Mouse (Mus musculus): Measurements from ENCODE around the gene Stk38.
"Not testable (repeated sequence)": the region's sequence is repeated elsewhere in the genome, so short reads cannot be mapped to it uniquely, and the experiment has no call there.

Stk38 gene

GRCm38 (mm10) chr17:29007641-29008325 is at the start of gene Stk38:
Gene Stk38, minus strand, starts transcription at chr17:29007995.
- peak; percentile 92 to 93 for DNase-seq (ENCODE audit: low read depth in 1 of 2, low spot score in 2 of 2)

DNA sequence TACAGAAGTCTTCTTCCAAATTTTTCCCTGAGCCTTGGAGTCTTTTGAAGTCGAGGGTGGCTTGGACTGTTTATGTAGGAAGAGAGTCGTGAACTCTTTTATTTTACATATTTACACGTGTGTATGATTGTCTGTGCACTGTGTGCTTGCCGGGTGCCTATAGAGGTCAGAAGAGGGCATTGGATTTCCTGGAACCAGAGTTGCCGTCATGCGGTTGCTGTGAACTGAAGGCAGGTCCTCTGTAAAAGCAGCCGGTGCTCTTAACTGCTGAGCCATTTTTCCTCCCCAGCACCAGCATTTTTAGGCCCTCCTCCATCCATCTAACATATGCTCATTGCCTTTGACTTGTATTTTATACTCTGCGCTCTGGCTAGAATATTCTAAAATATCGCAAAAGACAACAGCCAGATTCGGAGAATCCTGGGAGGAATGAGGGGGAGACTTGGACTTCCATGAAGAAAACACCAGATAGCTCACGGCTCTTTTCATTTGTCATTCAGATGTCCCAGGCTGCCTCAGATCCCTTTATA is 49.6 kb upstream of the Stk38 start:
- DNase-seq (ENCODE audit: low read depth in 1 of 2, low spot score in 2 of 2), result no peak

DNA sequence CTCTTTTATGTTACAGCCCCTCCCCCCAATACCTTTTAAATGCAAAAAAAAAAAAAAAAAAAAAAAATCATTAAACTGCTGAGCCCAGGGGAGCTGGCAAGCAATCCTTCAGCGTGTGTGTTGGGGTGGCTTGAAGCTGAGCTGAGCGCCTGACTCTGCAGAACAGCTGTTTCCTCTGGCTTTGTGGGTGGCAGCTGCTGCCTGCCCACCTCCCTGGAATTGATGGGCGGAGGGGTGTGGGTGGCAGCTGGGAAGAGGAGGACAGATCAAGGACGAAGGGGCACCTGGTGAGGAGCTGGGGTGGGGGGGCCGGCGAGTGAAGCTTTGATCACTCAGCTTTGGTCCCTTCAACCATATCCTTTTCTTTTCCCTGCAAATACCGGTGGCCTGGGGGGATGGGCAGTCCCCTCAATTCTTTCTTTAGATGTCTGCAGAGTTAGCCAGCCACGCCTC is 48.9 kb upstream of the Stk38 start:
- no peak for DNase-seq (ENCODE audit: low read depth in 1 of 2, low spot score in 2 of 2)

DNA sequence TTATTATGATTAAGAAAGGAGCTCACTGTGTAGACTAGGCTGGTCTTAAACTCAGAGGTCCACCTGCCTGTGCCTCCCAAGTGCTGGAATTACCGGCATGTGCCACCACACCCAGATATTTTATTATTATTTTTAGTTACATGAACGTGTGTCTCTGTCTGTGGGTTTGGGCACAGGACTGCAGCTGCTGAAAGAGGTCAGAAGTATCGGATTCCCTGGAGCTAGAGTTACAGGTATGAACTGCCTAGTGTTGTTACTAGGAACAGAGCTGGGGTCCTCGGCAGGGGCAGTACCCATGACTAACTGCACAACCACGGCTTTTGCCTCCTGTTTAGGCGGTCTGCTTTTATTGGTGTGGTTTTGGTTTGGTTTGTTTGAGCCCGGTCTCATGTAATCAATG is 48.4 kb upstream of the Stk38 start:
- DNase-seq (ENCODE audit: low read depth in 1 of 2, low spot score in 2 of 2), result no peak

GRCm38 (mm10) chr17:29055586-29055985 is 47.8 kb upstream of the Stk38 start:
- no peak for DNase-seq (ENCODE audit: low read depth in 1 of 2, low spot score in 2 of 2)

DNA sequence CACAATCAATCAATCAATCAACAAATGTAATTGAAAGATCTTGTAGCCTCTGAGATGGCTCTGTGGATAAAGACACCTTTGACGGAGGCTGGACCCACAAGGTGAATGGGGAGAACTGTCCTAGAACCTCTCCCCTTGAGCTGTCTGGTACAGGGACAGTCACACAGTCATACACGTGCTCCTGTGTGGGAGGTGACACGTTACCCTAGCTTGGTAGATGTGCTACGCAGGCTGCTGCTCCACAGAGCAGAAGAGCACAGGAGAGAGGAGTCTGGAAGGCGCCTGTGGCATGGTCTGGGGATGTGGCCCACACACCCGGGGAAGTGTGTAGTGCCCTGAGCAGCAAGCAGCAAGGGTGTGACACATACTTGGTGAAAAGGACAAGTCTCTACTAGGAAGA is 46.6 kb upstream of the Stk38 start:
- DNase-seq (ENCODE audit: low read depth in 1 of 2, low spot score in 2 of 2), result no peak

DNA sequence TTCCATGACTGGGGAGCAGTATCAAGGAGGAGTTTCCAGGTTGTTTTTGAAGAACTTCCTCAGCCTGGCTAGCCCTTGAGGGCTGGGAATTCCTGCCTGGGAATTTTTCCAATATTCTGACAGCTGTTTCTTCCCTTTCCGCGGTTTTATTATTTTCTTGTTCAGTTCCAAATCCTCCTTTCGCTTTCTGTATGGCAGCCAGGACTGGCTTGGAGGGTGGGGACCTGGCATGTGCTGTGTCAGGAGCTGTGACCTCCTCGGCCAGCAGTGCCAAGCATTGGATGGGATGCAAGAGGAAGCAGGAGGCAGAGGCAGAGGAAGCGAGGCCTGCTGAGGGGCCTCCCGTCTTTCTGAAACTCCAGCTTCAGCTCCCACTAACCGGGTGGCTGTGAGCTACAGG is 46.0 kb upstream of the Stk38 start:
- no peak for DNase-seq (ENCODE audit: low read depth in 1 of 2, low spot score in 2 of 2)

DNA sequence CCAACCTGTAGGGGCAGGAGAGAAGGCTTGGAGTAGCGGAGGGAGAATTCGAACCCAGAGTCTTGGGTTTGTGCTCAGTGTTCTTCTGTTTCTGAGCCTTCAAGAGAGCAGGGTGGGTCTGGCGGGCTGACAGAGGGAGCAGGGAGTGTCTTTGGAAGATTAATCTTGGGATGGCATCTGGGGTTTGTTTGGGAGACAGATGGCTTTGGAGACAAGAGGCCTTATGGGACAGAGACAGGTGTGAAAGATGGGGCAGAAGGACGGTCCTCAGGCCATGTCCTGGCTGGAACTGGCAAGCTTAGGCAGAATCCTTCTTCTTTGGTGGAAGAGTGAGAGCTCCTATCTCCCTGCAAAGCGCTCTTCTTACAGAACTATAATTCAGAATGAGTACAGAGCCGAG is 45.3 kb upstream of the Stk38 start:
- no peak for DNase-seq (ENCODE audit: low read depth in 1 of 2, low spot score in 2 of 2)

DNA sequence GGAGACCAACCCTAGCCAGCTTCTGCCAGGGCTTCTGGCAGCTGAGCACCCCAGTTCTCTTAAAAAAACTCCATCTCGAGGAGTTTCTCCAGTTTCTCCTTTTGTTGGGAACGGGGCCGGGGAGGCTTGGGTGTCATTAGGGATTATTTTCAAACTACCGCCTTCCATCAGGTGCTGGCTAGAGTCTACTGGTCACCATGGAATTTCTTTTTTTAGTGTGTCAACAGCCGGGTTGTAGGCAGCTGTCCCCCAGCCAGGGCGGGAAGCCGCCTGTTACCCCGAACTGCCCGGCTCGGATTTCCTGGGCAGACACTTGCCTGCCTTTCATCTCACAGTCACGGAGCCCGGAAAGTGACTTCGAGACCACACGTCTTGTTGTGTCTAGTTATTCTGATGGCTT is 43.0 kb upstream of the Stk38 start:
- DNase-seq (ENCODE audit: low read depth in 1 of 2, low spot score in 2 of 2), result no peak

- no peak for DNase-seq (ENCODE audit: low read depth in 1 of 2, low spot score in 2 of 2)
These were observed 42.1 kb upstream of the Stk38 start for GRCm38 (mm10) chr17:29049923-29050322.

DNA sequence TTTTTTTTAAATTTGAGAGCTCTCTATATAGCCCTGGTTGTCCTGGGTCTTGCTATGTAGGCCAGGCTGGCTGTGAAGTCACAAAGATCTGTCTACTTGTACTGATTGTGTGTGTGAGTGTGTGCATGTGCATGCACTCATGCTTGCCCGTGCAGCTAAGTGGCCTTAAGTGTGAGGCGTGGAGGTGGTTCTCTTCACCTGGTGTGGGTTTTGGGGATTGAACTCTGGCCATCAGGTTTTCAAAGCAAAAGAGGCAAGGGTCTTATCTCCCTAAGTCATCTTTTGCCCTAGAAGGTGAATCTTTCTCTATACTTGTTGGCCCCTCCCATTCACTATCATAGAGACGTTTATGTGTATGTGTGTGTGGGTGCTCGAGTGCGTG is 41.7 kb upstream of the Stk38 start:
- no peak for DNase-seq (ENCODE audit: low read depth in 1 of 2, low spot score in 2 of 2)

DNA sequence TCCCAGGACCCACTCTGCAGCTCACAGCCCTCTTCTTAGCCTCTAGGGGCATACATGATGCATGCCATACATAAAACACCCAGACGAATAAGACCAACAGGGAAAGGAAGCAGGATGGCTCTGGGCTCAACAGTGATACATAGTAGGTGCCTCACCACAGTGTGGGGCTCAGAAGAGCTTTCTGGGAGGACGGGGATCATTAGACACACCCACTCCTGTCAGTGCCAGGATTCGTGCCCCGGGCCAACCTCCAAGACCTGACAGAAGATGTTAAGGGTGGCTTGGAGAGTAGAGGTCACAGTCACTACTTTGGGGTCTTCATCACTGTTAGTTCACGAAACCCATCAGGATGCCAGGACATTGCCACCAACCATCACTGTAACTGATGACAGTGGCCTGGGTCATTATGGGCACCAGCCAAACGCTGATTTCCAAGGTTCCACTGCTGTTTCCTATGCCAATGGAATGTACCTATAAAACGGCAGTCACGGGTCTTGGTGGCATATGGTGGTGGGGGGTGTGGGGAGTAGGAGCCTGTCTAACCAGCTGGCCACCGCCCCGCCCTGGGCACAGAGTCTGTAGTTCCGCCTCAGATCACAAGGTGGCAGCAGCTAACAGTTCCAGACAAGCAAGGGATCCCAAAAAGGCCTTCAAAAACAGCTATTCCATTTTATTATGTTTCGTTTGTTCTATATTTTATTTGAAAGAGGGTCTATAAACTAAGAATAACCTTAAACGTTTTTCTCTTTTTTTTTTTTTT is 41.1 kb upstream of the Stk38 start:
- DNase-seq (ENCODE audit: low read depth in 1 of 2, low spot score in 2 of 2), result peak in 1 of 2 experiments; percentile 75

DNA sequence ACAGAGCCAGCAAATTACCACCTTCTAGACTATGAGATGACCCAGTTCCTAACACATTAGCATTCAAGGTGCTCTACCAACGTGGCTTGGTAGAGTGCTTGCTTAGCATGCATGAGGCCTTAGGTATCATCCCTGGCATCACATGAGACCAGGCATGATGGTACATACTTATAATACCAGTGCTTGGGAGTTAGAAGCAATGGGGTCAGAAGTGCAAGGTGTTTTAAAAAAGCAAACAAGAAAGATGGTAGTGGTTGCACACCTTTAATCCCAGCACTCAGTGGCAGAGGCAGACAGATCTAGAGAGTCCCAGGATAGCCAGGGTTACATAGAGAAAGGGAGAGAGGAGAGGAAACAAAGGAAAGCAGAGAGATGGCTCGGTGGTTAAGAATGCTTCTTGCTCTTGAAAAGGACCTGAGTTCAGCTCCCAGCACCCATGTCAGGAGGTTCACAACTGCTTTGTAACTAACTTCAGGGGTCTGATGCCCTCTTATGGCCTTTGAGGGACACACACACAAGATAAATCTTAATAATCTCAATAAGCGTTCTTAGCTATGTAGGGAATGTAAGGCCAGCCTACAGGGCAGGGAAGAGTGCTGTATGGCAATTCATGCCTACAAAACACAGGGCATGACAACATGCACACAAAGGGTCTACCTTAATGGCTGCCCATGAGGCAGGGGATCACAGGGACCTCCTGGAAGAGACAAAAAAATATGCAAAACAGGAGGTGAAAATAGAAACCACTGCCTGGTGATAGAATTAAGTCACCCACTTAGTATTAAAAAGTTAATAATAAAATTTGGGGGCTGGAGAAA is 40.1 kb upstream of the Stk38 start:
- no peak for DNase-seq (ENCODE audit: low read depth in 1 of 2, low spot score in 2 of 2)

GRCm38 (mm10) chr17:29046863-29047262 is 39.1 kb upstream of the Stk38 start:
- DNase-seq (ENCODE audit: low read depth in 1 of 2, low spot score in 2 of 2), result no peak

- DNase-seq (ENCODE audit: low read depth in 1 of 2, low spot score in 2 of 2), result no peak
These were observed 38.1 kb upstream of the Stk38 start for GRCm38 (mm10) chr17:29045741-29046530.

- DNase-seq (ENCODE audit: low read depth in 1 of 2, low spot score in 2 of 2), result no peak
These were observed 37.1 kb upstream of the Stk38 start for GRCm38 (mm10) chr17:29044925-29045319.

DNA sequence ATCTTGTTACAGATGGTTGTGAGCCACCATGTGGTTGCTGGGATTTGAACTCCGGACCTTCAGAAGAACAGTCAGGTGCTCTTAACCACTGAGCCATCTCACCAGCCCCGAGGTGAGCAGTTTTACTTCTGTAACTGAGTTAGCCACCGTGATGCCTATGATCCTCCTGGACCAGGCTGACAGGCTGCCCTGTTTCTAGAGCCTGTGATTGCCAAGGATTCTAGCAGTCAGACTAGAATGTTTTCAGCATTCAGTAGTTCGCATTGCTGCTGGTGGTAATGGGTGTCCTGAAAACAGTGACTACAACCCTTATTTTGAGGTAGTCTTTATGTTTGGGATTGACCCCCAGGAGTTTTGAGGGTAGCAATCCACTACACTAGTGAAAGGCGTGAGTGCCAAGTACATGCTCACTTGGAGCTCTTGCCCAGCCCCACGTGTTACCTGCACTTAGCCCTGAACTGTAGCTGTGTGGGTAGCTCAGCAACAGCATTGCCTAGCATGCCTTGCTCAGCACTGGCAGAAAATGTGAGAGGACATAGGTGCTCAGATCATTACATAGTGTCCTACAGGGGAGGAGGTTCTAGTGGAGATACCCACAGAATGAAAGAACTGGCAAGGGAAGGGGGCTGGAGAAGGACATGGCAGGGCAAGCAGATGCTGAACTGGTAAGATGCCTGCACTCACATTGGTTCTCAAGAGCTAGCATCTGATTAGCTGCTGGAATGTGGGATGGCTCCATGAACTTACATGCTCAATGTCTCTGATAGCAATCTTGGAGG is 36.5 kb upstream of the Stk38 start:
- no peak for DNase-seq (ENCODE audit: low read depth in 1 of 2, low spot score in 2 of 2)

GRCm38 (mm10) chr17:29043583-29043982 is 35.8 kb upstream of the Stk38 start:
- DNase-seq (ENCODE audit: low read depth in 1 of 2, low spot score in 2 of 2), result no peak

- no peak for DNase-seq (ENCODE audit: low read depth in 1 of 2, low spot score in 2 of 2)
These were observed 34.8 kb upstream of the Stk38 start for GRCm38 (mm10) chr17:29042569-29042968.

- DNase-seq (ENCODE audit: low read depth in 1 of 2, low spot score in 2 of 2), result not testable (repeated sequence)
These were observed 33.8 kb upstream of the Stk38 start for GRCm38 (mm10) chr17:29041632-29042031.

Data from monocyte, adult 2 months (primary cell).